Mouse (Mus musculus) heart, adult 2 months (tissue): ENCODE results near the gene Fyttd1. TPM values are rescaled to one million over a fixed set of nuclear protein-coding genes. Genes with fewer than 3 reads are reported as not detected.
"Not testable (repeated sequence)": the region's sequence is repeated elsewhere in the genome, so short reads cannot be mapped to it uniquely, and the experiment has no call there.

Source experiments
- DNase-seq, 2 experiments: peaks; one replicate each; pipeline ENCODE4 v3.0.0; 2021
- H3K27ac ChIP-seq: fragments of 200-600 bp; 2 replicates; pipeline ENCODE4 v1.8.1; 2022
- H3K27me3 ChIP-seq: fragments of 200-500 bp; 2 replicates; pipeline ENCODE4 v1.6.1; 2012; ENCODE audit warnings: mild to moderate bottlenecking, low read length, inconsistent platforms, mixed read lengths; ENCODE audit not compliant: control insufficient read depth, insufficient read depth
- H3K36me3 ChIP-seq: fragments of 200-500 bp; 2 replicates; pipeline ENCODE4 v1.6.1; 2012; ENCODE audit warnings: low read length, inconsistent platforms; ENCODE audit not compliant: control insufficient read depth, insufficient read depth
- H3K4me1 ChIP-seq: fragments of 200-500 bp; 2 replicates; pipeline ENCODE4 v1.6.1; 2011; ENCODE audit warnings: low read length; ENCODE audit not compliant: control insufficient read depth, insufficient read depth
- H3K4me3 ChIP-seq: fragments of 200-600 bp; 2 replicates; pipeline ENCODE4 v1.8.1; 2022
- H3K79me2 ChIP-seq: fragments of 200-500 bp; replicated peaks from 2 replicates; pipeline ENCODE4 v1.6.1; 2012; ENCODE audit warnings: mild to moderate bottlenecking, inconsistent platforms, low read length, moderate library complexity, mixed read lengths; ENCODE audit not compliant: control insufficient read depth, insufficient read depth
- H3K9ac ChIP-seq: fragments of 200-500 bp; 2 replicates; pipeline ENCODE4 v1.6.1; 2012; ENCODE audit warnings: low read depth, mild to moderate bottlenecking, control low read depth, inconsistent platforms, low read length, mixed read lengths
- CTCF ChIP-seq: fragments of 200-600 bp; IDR thresholded peaks from 2 replicates; pipeline ENCODE4 v1.8.1; 2022; ENCODE audit warnings: antibody characterized with exemption, mild to moderate bottlenecking, moderate library complexity
- EP300 ChIP-seq: fragments of 200-500 bp; IDR thresholded peaks from 2 replicates; pipeline ENCODE4 v1.6.1; 2011; ENCODE audit warnings: low read depth, low read length, control low read depth; ENCODE audit not compliant: insufficient read depth
- POLR2A ChIP-seq: fragments of 200-500 bp; IDR thresholded peaks from 2 replicates; pipeline ENCODE4 v1.6.1; 2011; ENCODE audit warnings: mild to moderate bottlenecking, low read depth, low read length, control low read depth; ENCODE audit not compliant: insufficient read depth
- WGBS: fragments of 180-500 bp; shearing (Covaris S2); methylation state at CpG from one replicate; pipeline ENCODE4 v1.1.7; 2018; 5-methylcytosine and 5-hydroxymethylcytosine counted together
- intact Hi-C: fragments of 180-260 bp; cut with DNase I; formaldehyde crosslinking; loops from one replicate; pipeline ENCODE4 v1.15.1; 2025
- polyA plus RNA-seq: library from polyadenylated mRNA; depleted of rRNA; stranded (reverse); fragments of >200 nt; gene quantifications from 2 replicates; pipeline ENCODE4 v1.2.3, GENCODE M21; 2012
- total RNA-seq, 2 experiments: library from RNA; stranded (reverse); gene quantifications; 2 replicates each; pipeline ENCODE4 v1.2.3; 2021

Fyttd1 gene
- total and polyA plus RNA-seq, 3 experiments: 13.4 to 108 (median 101) TPM

- H3K4me1 ChIP-seq, H3K79me2 ChIP-seq, DNase-seq, H3K36me3 ChIP-seq, H3K4me3 ChIP-seq, H3K27me3 ChIP-seq, H3K27ac ChIP-seq, H3K9ac ChIP-seq: not testable (repeated sequence)
- intact Hi-C loops: loop anchor here (5.0 kb wide), 1 partner anchor 178 kb away; no protein-coding TSS in a partner anchor
- TF ChIP-seq CTCF: peak; percentile 24
- 69% methylated on average over 1 of the region's 1 CpGs for WGBS
Measured at GRCm38 (mm10) chr16:32875281-32875680, 2.0 kb upstream of the Fyttd1 start.

DNA sequence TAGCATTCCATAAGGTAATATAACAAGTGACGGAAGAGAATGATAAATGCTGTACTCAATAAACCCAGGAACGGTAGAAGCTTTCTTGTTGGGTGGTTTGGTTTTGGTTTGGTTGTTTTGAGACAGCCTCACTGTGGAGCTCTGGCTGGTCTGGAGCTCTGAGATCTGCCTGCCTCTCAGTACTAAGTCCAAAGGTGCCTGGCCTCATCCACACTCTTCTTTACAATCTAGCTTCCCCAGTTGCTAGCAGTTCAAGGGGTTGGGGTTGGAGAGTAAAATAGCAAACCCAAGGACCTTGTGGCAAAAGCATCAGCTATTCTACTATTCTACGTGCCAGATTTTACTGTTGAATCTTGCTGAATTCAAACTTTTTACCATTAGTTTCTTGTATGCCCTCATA lies 1.5 kb upstream of the Fyttd1 start:
- Histone ChIP-seq H3K9ac (no peak overlapping the region), H3K4me3 (no peak overlapping the region), H3K36me3 (peaks cover 6% of the 10 kb centered on the region), H3K27ac (peak overlapping the region; percentile 1; the same call in 1 of the 2 replicates), H3K79me2 (peaks cover 2% of the 10 kb centered on the region; the same call in 1 of the 2 replicates), H3K27me3 (no peaks in the 10 kb centered on the region), H3K4me1 (peaks cover 3% of the 10 kb centered on the region)
- intact Hi-C loops: loop anchor here (2.0 to 5.0 kb wide), 2 partner anchors 39 to 179 kb away; partner anchors contain the start of gene Lrch3
- no peak for DNase-seq
- no peak for TF ChIP-seq POLR2A
- TF ChIP-seq CTCF: no peak
- TF ChIP-seq EP300: no peak
- 95% methylated on average over 3 of the region's 3 CpGs for WGBS

GRCm38 (mm10) chr16:32876831-32877230 lies 469 bp upstream of the Fyttd1 start:
- Histone ChIP-seq H3K27ac (peak overlapping the region; percentile 96), H3K4me1 (peaks cover 3% of the 10 kb centered on the region), H3K9ac (peak overlapping the region; percentile 96; the same call in 1 of the 2 replicates), H3K79me2 (peaks cover 4% of the 10 kb centered on the region), H3K4me3 (peak overlapping the region; percentile 80), H3K36me3 (peaks cover 6% of the 10 kb centered on the region), H3K27me3 (no peaks in the 10 kb centered on the region)
- intact Hi-C loops: loop anchor here (1.0 to 5.0 kb wide), 3 partner anchors 9 to 180 kb away; partner anchors contain the start of gene Lrch3
- no peak for DNase-seq
- TF ChIP-seq POLR2A (no peak), EP300 (no peak)
- 4% methylated on average over 9 of the region's 9 CpGs for WGBS

DNA sequence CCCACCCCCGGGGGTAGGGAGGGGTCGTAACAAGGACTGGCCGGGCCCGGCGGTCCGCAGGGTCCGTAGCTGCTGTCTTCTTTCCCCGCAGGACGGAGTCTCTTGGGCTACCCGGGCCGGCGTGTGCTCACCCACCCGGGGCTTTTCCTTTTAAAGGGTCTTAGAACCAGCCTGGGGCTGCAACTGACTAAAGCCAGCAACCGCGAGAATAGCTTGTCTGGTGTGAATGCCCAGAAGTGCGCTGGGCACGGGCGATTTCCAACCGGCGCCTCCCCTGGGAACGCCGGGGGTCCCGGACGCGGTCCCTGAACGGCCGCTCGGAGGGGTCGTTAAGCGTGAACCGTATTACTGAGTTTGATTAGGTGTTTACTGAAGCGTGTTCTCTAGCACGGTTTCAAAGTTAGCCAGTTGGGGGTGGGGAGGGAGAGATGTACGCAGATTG lies 878 bp downstream of the Fyttd1 start:
- TF ChIP-seq CTCF: no peak
- no peak for TF ChIP-seq POLR2A
- TF ChIP-seq EP300: no peak
- H3K79me2 ChIP-seq: peaks cover 8% of the 10 kb centered on the region
- H3K27ac ChIP-seq: peak overlapping the region; percentile 96
- H3K4me1 ChIP-seq: peaks cover 3% of the 10 kb centered on the region
- H3K36me3 ChIP-seq: peaks cover 10% of the 10 kb centered on the region
- WGBS: under 1% methylated on average over 34 of the region's 34 CpGs
- intact Hi-C loops: loop anchor here (2.0 to 5.0 kb wide), 2 partner anchors 63 to 181 kb away; no protein-coding TSS in a partner anchor
- no peaks in the 10 kb centered on the region for H3K27me3 ChIP-seq
- DNase-seq: no peak
- H3K9ac ChIP-seq: peak overlapping the region; percentile 94
- peak overlapping the region; percentile 80 for H3K4me3 ChIP-seq

DNA sequence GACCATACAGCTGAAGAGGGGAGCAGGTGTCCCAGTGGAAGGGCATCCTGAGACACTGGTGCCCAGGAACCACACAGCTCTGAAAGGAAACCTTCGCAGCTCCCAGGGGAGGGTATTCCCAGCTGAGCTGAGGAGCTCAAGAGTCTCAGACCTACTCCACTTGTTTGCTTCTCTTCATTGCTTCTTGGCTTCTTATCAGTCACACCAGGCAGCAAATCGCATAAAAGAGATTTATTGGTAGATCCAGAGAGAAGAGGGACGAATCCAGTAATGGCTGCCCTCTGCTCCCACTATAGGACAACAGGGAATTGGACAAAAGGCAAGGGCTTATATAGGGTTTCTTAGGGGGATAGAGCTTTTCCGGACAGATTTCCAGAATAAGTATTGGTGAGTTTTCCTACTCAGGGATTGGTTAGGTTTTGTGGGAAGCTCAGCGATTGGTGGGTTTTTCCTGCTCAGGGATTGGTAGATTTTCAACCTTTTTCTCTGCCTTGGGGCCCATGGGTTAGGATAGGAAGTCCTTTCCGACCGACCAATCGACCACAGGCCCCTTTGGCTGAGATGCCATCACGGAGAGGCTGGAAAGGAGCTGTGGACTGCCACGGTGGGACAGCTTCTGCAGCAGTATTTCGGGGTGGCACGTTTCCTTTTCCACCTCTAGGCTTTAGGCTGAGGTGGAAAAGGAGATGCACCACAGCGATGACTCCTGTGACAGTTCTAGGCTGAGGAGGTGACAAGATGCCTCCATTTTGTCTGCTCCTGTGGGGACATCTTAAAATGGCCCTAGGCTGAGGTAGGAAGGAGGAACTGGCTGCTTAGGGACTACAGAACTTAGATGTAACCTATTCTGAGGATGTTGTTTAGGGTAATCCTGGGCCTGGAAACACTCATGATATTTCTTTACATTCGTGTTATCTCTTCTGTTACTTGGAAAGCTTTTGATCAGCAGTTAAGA lies 1.9 kb downstream of the Fyttd1 start:
- peak overlapping the region; percentile 16; the same call in 1 of the 2 replicates for H3K27ac ChIP-seq
- 79% methylated on average over 14 of the region's 14 CpGs for WGBS

More for the DNA sequence above, 1.9 kb downstream of the Fyttd1 start:
- Histone ChIP-seq H3K36me3 (peaks cover 12% of the 10 kb centered on the region), H3K4me1 (peaks cover 3% of the 10 kb centered on the region), H3K9ac (no peak overlapping the region), H3K79me2 (peaks cover 10% of the 10 kb centered on the region), H3K27me3 (no peaks in the 10 kb centered on the region), H3K4me3 (peak overlapping the region; percentile 80)
- intact Hi-C loops: loop anchor here (2.0 to 5.0 kb wide), 2 partner anchors 64 to 182 kb away; no protein-coding TSS in a partner anchor
- no peak for DNase-seq
- TF ChIP-seq EP300 (no peak), POLR2A (no peak), CTCF (no peak)
